Mouse (Mus musculus) embryonic fibroblast, embryonic 13.5 days (primary cell): ENCODE measurements around the gene H2-Q10.
"Not testable (repeated sequence)": the region's sequence is repeated elsewhere in the genome, so short reads cannot be mapped to it uniquely, and the experiment has no call there.

Source experiments
- CTCF ChIP-seq: IDR thresholded peaks from 2 replicates; pipeline ENCODE4 v1.5.1; 2011; ENCODE audit warnings: mild to moderate bottlenecking, control low read depth, low read length, moderate library complexity, borderline replicate concordance; ENCODE audit not compliant: insufficient read depth
- POLR2A ChIP-seq: IDR thresholded peaks from 2 replicates; pipeline ENCODE4 v1.6.1; 2011; ENCODE audit warnings: low read depth, mild to moderate bottlenecking, control low read depth, low read length, moderate library complexity

DNA sequence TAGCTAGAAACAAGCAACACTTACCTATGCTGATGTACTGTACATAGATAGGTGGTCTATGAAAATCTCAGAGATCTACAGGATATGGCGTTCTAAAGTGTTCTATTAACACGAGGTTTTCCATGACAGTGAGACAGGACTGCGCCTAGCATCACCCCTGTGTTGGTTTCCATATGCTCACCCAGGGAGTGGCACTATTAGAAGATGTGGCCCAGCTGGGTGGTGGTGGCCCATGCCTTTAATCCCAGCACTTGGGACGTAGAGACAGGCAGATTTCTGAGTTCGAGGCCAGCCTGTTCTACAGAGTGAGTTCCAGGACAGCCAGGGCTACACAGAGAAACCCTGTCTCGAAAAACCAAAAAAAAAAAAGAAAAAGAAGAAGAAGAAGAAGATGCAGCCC is 39.2 kb upstream of the H2-Q10 start:
- not testable (repeated sequence) for TF ChIP-seq CTCF, POLR2A
